Mouse (Mus musculus): Measurements from ENCODE around the gene Naaladl2.

GRCm38 (mm10) chr3:24705778-24706423 is 438.2 kb downstream of the Naaladl2 start:
- no peak for TF ChIP-seq GATA1 (IDR thresholded peaks at IDR 0.05; ENCODE audit: borderline replicate concordance, low read length)
- no peak for TF ChIP-seq CTCF (IDR thresholded peaks at IDR 0.05; ENCODE audit: low read depth, low read length)
- TF ChIP-seq POLR2AphosphoS5 (IDR thresholded peaks at IDR 0.05; ENCODE audit: insufficient replicate concordance, low read depth, low read length), result no peak

Data from G1E (cell line).